ENCODE assay signal across 1 mouse cellular context in genomic region chr4:119189392-119189791, GRCm38 (mm10).
TF ChIP-seq lines count a peak whose summit lies in the region.

No protein-coding gene starts in this region.

TF ChIP-seq in MEL, 35 proteins besides CTCF, POLR2A, EP300 and RAD21:
- TF ChIP-seq GABPA (IDR thresholded peaks at IDR 0.05; ENCODE audit: low read depth, low read length) (no peak), USF1 (IDR thresholded peaks at IDR 0.05; ENCODE audit: low read depth, low read length) (no peak), POLR2AphosphoS5 (IDR thresholded peaks at IDR 0.05; ENCODE audit: borderline replicate concordance, low read depth, low read length) (no peak), NRF1 (IDR thresholded peaks at IDR 0.05; ENCODE audit: insufficient read depth, low read depth, low read length, poor library complexity, severe bottlenecking) (no peak), HCFC1 (IDR thresholded peaks at IDR 0.05; ENCODE audit: low read depth, low read length) (no peak), JUND (IDR thresholded peaks at IDR 0.05; ENCODE audit: low read depth, low read length) (no peak), BHLHE40 (IDR thresholded peaks at IDR 0.05; ENCODE audit: borderline replicate concordance, low read depth, low read length) (no peak)
